Mouse (Mus musculus) frontal cortex, adult (tissue): ENCODE measurements at regions not wholly inside any gene's neighbourhood (a gene's known extent, or its start where the extent isn't known, plus 50 kb on each side); places are given as distances from the start of the nearest gene placed in this dataset.

Source experiments
- ATAC-seq: cut with Nextera tagmentation; 2 replicates; pipeline ENCODE4 v1.9.2; 2017; ENCODE audit warnings: mild to moderate bottlenecking, moderate library complexity, mixed read lengths; ENCODE audit not compliant: low TSS enrichment

- no peak for ATAC-seq
Observed at GRCm38 (mm10) chr2:75407560-75407959, 251.5 kb upstream of the Hnrnpa3 start.

DNA sequence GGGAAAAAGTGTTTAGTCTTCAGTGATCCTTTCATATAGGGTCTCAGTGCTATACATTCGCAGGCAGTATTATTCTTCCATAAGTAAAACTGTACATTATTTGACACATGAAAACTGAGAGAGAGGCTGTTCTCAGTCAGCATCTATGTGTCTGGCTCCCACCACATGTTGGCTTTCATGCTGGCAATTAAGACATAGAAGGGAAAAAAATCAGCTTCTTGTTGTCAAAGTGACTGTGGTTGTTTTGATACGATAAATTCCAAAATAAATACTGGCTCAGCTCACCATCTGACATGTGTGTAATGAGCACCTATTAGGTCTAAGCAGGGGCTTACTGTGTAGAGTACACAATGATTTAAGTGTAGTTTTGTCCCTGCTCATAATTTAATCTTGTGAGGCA, 251.0 kb upstream of the Hnrnpa3 start:
- no peak for ATAC-seq

- ATAC-seq, result no peak
Observed at GRCm38 (mm10) chr2:75409806-75410205, 249.3 kb upstream of the Hnrnpa3 start.

GRCm38 (mm10) chr2:75412735-75413134, 246.3 kb upstream of the Hnrnpa3 start:
- ATAC-seq, result no peak

DNA sequence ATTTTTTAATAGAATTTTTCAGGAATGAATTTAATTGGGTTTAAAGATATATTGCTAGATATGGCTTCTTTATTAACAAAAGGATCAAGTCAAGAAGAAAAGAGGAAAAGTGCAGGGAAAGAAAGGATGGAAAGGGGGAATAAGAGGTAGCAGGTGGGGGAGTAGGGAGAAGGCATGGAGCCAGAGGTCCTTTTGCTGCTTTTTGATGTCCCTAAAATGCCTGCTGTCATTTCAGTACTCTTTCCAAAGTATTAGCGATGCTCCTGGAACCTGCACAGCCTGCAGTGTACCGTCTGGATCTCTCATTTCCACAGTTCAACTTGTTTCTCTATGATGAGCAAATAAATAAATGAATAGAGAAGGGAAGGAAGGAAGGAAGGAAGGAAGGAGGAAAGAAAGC, 240.4 kb upstream of the Hnrnpa3 start:
- no peak for ATAC-seq

GRCm38 (mm10) chr2:75419142-75419541, 239.9 kb upstream of the Hnrnpa3 start:
- ATAC-seq, result no peak

DNA sequence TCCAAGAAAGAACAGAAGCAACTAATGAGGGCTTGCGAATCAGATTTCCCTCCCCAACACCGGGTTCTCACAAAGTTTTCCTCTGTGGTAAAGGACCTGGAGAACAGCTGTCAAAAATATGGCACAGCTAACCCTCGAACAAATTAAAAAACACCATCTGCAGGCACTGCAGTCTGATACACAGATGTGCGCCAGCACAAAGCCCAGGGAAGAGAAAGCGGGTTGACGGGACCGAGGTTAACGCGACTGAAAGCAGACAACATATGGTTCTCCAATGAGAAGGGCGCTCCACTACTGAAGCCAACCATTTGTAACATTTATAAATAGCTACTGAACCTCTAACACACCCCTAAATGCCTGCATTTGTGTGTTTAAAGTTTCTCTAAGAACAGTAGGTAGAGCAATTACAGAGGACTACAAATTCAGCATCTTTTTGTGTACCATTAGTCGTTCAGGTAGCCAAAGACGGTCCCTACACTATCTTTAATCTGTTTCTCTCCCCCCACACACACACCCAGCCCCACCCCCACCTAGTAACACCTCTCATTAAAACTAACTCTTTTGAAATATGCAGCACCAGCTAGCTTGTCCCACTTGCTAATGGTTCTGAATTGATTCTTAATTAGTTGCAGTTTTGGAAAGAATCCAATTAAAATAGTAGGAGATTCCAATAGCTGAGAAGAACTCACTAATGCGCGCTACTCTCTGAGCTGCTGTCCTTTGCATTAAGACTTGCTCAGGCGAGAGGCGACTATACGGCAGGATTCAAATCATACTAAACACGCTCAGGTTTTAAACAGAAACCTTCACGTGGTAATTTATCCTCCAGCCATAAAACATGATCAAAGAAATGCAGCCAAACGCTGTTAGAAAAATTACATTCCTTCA, 236.0 kb upstream of the Hnrnpa3 start:
- ATAC-seq, result no peak

GRCm38 (mm10) chr2:75423872-75424271, 235.2 kb upstream of the Hnrnpa3 start:
- no peak for ATAC-seq

- ATAC-seq, result no peak
Observed at GRCm38 (mm10) chr2:75424363-75424762, 234.7 kb upstream of the Hnrnpa3 start.

DNA sequence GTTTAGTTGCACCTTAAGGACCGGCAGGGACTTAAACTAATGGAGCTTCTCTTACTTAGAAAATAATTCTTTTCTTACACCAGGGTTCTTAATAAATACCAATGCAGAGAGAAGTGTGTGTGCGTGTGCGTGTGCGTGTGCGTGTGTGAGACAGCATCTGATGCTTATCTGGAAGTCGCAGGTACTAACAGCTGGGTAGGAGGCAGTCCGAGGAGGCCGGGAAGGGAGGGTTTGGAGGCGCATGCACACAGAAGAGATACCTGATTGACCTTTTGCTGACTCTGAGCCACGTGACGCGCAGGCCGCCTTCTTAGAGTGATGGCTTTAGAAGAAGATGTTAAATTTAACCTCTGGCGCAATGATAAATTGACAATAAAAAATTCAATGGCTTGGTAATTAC, 234.2 kb upstream of the Hnrnpa3 start:
- no peak for ATAC-seq

DNA sequence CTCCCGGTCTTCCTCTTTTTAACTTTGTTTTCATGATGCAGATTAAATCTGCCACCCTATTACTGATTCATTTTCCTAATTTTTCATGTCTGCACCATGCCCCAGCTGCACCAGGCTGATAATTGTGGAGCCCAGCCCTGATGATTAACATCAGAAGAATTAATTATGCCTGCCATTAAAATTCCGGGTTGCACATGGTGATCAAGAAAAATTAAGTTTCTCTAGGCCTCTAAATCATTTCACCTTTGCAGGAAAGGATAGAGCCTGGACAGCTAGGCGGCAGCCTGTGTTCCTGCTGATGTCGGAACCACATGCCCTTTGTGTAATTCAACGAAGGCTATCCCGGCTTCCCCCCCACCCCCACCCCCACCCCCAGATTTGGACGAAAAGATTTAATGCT, 233.7 kb upstream of the Hnrnpa3 start:
- ATAC-seq, result no peak

DNA sequence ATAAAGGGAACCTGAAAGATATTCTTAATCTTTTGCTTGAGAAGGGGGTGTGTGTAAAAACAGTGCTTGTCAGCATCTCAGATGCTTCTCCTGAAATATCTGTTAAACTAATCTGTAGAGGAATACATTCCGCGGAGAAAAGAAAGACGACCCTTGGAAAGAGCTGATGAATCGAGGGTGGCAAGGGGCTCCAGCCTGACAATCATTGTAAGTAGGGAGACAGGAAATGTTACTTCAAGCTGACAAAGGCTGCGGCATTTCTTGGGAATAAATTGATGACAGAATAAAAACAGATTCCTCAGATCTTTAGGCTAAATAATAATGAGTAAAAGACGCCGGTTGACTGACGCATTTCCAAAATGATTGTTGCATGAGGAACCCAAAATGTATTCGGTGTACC, 233.3 kb upstream of the Hnrnpa3 start:
- ATAC-seq, result no peak

- no peak for ATAC-seq
Observed at GRCm38 (mm10) chr2:75427936-75428458, 231.1 kb upstream of the Hnrnpa3 start.

DNA sequence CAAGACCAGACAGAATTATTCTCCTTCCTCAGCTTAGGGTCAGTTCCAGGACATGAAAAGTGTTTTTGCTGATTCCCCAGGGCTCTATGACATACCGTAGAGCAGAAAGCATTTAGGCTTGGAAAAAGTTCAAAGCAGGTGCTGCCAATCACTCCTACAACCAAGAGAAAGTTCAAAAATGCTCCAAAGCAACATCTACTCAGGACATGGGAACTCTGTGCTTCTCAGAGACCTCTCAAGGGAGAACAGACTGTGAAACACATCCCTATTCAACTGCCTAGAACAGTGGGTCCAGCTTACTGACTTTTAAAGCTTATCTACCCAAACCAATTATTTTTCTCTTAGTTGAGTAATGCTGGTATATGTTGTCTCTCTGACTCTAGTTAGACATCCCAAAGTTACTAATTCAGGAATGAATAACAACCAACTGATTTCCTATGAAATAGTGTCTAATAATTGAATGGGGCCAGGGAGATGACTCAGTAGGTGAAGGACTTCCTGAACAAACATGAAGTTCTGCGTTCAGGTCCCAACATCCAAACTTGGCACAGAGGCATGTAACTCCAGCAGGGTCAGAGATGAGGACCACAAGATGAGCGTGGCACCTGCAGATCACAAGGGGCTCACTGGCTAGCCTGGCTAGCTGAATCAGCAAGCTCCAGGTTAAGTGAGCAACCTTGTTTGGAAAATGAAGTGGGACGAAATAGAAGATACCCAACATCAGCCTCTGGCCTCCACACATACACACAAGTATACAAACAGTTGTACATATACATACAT, 228.7 kb upstream of the Hnrnpa3 start:
- no peak for ATAC-seq

DNA sequence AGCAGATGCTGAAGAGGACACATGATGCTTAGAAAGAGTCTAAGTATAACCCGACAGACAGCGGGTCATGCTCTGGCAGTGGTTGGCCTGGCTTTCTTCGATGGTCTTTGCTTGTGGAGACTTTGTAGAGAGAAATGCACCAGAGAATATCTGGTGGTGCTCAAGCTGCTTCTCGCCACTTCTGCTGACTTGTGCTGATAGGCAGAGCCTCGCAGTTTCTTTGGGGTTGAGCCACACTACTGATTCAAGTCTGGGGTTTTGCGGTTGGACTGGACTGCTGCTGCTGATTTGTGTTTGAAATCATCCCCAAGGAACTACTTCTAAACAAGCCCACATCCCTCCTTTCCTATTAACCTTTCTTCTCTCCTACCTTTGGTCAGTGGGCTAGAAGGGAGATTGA, 227.1 kb upstream of the Hnrnpa3 start:
- ATAC-seq, result no peak

DNA sequence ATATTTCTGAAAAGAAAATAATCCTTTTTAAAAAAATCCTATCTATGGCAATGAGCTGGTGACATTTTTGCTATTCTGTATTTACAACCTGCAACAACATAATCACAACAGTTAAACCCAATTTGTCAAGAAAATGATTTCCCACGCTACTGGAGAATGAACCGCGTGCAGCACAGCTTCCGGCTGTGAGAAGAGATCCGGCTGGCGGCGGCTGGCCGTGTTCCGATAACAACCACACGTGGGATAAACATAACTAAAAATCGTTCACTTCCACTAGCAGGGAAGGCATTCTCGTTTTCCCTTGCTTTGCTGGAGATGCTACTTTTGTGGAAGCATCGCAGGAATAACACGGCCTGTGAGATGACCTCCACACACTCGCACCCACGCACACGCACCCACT, 224.5 kb upstream of the Hnrnpa3 start:
- ATAC-seq, result no peak

DNA sequence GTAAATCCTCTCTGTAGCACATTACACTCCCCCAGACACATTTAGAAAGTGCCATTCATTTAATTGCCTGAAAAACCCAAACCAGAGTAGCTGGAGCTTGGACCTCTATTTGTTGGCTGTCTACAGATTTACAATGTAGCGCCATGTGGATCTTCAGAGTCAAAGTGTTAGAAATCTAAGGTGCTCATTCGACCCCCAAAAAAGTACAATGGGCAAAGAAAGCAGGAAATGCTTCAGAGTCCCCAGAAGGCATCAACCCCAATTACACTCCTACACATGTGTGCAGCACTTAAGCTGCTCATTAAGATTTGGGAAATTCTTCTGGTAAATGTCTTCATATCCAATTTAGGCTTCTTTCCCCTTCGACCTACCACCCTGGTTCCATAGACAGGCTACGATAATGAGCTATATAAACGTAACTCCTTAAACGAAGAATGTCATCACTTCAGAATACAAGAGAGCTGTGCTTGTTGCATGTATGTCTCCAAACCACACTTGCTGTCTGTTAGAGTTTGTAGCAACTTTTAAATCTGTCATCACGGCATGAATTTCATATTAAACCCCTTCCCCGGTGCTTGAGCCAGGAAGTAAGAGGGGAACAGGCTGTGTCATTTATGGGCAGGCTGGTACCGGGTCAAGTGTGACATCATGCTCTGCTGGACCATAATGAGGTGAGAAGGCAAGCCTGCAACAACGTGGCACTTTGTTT, 219.4 kb upstream of the Hnrnpa3 start:
- ATAC-seq, result no peak

DNA sequence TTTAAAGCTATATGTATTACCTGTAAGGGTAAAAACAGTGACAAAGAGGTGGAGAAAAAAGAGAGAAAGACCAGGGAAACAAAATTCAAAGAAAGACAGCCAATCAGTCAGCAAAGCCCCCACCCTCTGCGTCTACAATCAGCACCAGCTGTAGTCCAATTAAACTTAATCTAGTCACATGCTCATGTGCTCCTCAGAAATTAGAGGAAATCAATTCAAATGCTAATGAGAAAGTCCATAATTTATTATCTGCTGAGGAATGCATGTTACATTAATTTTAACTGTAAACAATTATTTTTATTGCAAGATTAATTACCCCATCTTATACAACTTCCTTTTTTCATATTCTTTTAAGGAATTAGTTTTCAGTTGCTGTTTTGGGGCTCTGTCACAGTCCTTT, 216.4 kb upstream of the Hnrnpa3 start:
- no peak for ATAC-seq

DNA sequence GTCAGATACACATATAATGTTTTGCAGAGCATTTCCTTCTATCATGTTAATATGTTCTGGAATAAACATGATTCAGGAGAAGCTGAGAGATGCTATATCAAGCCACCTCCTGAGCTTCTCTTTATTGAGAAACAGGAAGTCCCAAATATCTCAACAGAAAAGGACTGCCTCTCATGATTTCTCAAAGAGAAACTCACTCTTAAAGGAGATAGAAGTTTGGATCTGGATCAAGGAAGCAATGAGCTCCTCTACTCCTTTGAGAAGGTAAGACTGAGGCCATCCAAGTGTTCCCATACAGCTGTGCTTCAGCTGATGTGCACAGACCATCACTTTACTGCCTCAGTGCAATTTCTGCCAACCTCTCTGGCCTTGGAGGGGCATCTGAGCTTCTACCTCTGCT, 213.9 kb upstream of the Hnrnpa3 start:
- no peak for ATAC-seq

DNA sequence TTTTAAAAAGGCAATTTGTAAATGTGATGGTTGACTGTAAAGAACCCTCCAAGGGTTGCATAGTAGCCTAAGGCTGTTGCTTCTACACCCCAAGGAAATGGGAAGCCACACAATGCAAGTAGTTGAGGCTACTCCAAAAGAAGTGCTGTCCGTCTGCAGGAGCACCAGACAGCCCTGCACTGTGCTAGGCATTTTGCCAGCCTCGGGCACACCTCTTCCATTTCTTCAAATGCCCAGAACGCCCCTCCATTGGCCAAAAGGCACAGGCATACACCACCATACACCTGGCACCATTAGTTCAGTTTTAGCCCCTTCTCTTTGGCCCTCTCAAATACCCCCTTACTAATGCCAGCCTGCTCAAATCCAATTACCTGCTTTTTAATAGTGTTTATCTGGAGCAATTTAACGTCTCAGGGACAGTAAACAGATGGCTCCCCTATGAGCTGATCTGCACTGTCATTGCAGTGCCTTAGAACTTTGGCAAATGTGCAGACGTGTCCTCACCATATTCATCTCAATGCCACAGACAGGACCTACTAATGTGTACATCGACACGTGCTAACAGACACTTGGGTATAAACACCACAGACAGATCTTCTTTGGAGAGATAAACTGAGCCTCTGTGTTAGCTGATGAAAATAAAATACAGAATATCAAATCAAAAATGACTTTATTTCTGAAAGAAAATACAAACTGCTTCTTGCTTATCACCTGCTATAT, 211.9 kb upstream of the Hnrnpa3 start:
- no peak for ATAC-seq

- ATAC-seq, result no peak
Observed at GRCm38 (mm10) chr2:75448221-75448620, 210.8 kb upstream of the Hnrnpa3 start.

GRCm38 (mm10) chr2:75451846-75452267, 207.2 kb upstream of the Hnrnpa3 start:
- ATAC-seq, result no peak
